Mouse (Mus musculus) colon, adult 2 months (tissue): ENCODE data around the gene Plekhg6. TPM values are rescaled to one million over a fixed set of nuclear protein-coding genes. Genes with fewer than 3 reads are reported as not detected.

Experiments
- polyA plus RNA-seq: library from polyadenylated mRNA; depleted of rRNA; stranded (reverse); fragments of >200 nt; gene quantifications from 2 replicates; pipeline ENCODE4 v1.2.3, GENCODE M21; 2012; rRNA removed

Plekhg6 gene
- 17.0 and 18.3 TPM in 2 replicates for polyA plus RNA-seq

DNA sequence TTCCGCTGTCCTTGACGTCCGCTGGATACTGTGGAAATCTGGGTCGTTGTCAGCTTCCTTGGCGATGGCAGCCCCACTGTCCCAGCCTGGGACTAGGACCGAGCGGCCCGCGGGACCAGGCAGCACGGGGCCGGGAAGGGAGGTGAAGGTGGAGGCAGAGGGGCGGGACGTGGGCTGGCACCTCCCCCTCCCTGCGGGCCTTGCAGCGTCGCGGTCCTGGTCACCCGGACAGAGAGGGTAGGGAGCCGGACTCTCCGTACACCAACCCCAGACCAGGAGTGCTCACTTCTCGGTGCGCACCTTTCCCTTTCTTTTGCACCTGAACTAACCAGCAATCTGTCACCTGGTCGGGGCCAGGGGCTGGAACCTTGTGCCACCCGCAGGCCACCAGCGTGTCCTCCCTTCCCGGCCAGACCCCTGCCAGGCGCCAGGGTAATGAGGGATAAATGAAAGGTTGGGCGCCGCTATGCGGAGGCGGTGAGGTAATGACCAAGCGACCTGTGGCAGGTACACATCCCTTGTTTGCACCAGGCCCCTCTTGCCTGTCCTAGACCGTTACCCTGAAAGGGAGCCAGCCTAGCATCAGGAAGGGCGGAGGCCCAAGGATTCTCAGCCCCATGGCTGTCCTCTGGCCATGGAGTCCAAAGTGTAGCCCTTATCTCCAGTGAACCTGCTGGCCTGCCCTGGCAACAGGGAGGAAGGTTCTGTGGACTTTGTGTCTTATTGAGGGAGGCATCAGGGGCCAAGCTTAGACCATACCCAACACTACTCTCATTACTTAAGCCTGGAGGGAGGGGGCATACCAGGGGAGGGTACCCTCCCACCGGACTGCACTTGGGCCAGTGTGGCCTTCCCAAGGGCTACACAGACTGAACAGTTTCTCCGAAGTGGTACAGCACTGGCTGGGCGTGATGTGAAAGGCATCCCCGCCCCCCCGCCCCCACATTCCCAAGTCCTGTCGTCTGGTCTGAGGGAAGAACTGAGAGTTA is at the start of gene Plekhg6:
Gene Plekhg6 (minus strand): TSS at position 422 of the 989 bp plus-strand sequence.

GRCm38 (mm10) chr6:125348721-125349574 is 31.6 kb downstream of the Plekhg6 start, which contains the start of gene Tnfrsf1a:
Tnfrsf1a (plus strand) TSS chr6:125349362.

GRCm38 (mm10) chr6:125320323-125320722 is 60.3 kb downstream of the Plekhg6 start, which contains the start of gene Scnn1a:
Scnn1a (plus strand) TSS chr6:125320659.

DNA sequence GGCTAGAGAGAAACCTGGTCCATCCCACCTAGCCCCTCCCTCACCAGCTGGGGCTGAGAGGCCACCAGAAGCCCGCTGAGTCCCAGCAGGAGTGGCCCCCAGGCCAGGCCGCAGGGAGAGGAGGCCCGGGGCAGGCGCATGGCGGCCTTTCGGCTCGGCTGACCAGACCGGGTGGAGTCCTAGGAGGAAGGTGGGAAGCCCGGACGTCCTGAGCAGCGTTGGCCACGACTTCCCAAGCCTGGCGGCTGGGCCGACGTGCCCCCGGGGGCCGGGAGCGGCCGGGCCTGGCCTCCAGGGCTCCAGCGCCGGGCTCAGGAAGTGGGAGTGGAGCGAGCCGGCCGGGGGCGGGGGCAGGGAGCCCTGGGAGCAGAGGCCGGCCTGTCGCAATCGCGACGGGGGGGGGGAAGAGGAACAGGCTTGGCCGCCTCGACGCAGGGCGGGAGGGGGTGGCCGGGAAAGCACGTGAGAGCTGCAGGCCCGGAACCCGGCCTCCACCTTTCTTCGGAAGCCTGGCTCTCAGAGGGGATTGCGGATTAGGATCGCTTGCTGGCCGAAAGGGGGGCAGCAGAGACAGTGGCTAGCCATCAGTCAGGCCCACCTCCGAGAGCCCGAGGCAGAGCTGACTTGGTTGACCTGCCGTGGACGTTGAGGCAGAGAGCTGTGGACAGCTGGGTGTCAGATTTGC is 66.9 kb downstream of the Plekhg6 start, which contains the start of gene Ltbr:
Gene Ltbr (minus strand): TSS at position 340 of the 685 bp plus-strand sequence.

Other genes starting within 250 kb of the Plekhg6 start
- gene Nop2, start 248.9 kb downstream of the Plekhg6 start, polyA plus RNA-seq: 10.6 and 15.0 TPM in 2 replicates
- 13.1 and 18.1 TPM in 2 replicates for gene Iffo1, start 235.6 kb downstream of the Plekhg6 start, polyA plus RNA-seq
- 3,801 and 3,939 TPM in 2 replicates for gene Gapdh, start 214.3 kb downstream of the Plekhg6 start, polyA plus RNA-seq
- 55.4 and 66.7 TPM in 2 replicates for gene Ncapd2, start 189.1 kb downstream of the Plekhg6 start, polyA plus RNA-seq
- 61.8 and 98.5 TPM in 2 replicates for gene Mrpl51, start 189.0 kb downstream of the Plekhg6 start, polyA plus RNA-seq
- 13.8 and 17.6 TPM in 2 replicates for gene Vamp1, start 165.2 kb downstream of the Plekhg6 start, polyA plus RNA-seq
- 25.7 and 34.2 TPM in 2 replicates for gene Tapbpl, start 148.9 kb downstream of the Plekhg6 start, polyA plus RNA-seq
- gene Cd27, start 143.8 kb downstream of the Plekhg6 start, polyA plus RNA-seq: 1.7 and 2.4 TPM in 2 replicates
- gene Tuba3a, start 94.8 kb downstream of the Plekhg6 start, polyA plus RNA-seq: 0.14 TPM in 1 of 2 replicates, not detected in the other
- 159 and 160 TPM in 2 replicates for gene Ltbr, start 66.9 kb downstream of the Plekhg6 start, polyA plus RNA-seq
- 112 and 130 TPM in 2 replicates for gene Scnn1a, start 60.1 kb downstream of the Plekhg6 start, polyA plus RNA-seq
- 99.3 and 119 TPM in 2 replicates for gene Tnfrsf1a, start 31.4 kb downstream of the Plekhg6 start, polyA plus RNA-seq
- 342 and 371 TPM in 2 replicates for gene Cd9, start 114.0 kb upstream of the Plekhg6 start, polyA plus RNA-seq
- 36.1 and 39.6 TPM in 2 replicates for gene Vwf, start 166.0 kb upstream of the Plekhg6 start, polyA plus RNA-seq